Mouse (Mus musculus): ENCODE measurements around the gene Ces1a. TPM values are rescaled to one million over a fixed set of nuclear protein-coding genes. Genes with fewer than 3 reads are reported as not detected.

Gene Ces1a
- not detected in 2 replicates for polyA plus RNA-seq (2015; fragmentation: Nextera tagmentation; extraction: Ambion mirVana)

GRCm38 (mm10) chr8:93048092-93048491 lies at the start of gene Ces1a:
Gene Ces1a (minus strand): TSS chr8:93048192.

GRCm38 (mm10) chr8:93079887-93080286 lies 31.9 kb upstream of the Ces1a start, which contains the start of gene Ces1b:
Gene Ces1b (minus strand): TSS chr8:93080017.

Other genes with a start within 250 kb of the Ces1a start
- gene Mmp2, start 220.9 kb downstream of the Ces1a start, polyA plus RNA-seq (2015; fragmentation: Nextera tagmentation; extraction: Ambion mirVana), result 130 and 143 TPM in 2 replicates
- gene Lpcat2, start 192.9 kb downstream of the Ces1a start, polyA plus RNA-seq (2015; fragmentation: Nextera tagmentation; extraction: Ambion mirVana), result 2.6 and 3.4 TPM in 2 replicates
- gene Capns2, start 146.8 kb downstream of the Ces1a start, polyA plus RNA-seq (2015; fragmentation: Nextera tagmentation; extraction: Ambion mirVana), result 4.3 TPM in 1 of 2 replicates, not detected in the other
- 0.02 and 0.08 TPM in 2 replicates for gene Slc6a2, start 88.1 kb downstream of the Ces1a start, polyA plus RNA-seq (2015; fragmentation: Nextera tagmentation; extraction: Ambion mirVana)
- gene Ces1b, start 31.8 kb upstream of the Ces1a start, polyA plus RNA-seq (2015; fragmentation: Nextera tagmentation; extraction: Ambion mirVana), result not detected in 2 replicates
- not detected in 2 replicates for gene Ces1c, start 83.1 kb upstream of the Ces1a start, polyA plus RNA-seq (2015; fragmentation: Nextera tagmentation; extraction: Ambion mirVana)
- gene Ces1d, start 149.6 kb upstream of the Ces1a start, polyA plus RNA-seq (2015; fragmentation: Nextera tagmentation; extraction: Ambion mirVana), result 0.29 and 4.2 TPM in 2 replicates
- not detected in 2 replicates for gene Ces1e, start 181.4 kb upstream of the Ces1a start, polyA plus RNA-seq (2015; fragmentation: Nextera tagmentation; extraction: Ambion mirVana)
- gene Ces1f, start 231.6 kb upstream of the Ces1a start, polyA plus RNA-seq (2015; fragmentation: Nextera tagmentation; extraction: Ambion mirVana), result 6.5 TPM in 1 of 2 replicates, not detected in the other